Mouse (Mus musculus) adrenal gland (tissue): ENCODE data around the gene Wdr95.

Source experiments
- intact Hi-C: fragments of 180-260 bp; cut with DNase I; formaldehyde crosslinking; loops from one replicate; pipeline ENCODE4 v1.15.1; 2025

Wdr95 gene

DNA sequence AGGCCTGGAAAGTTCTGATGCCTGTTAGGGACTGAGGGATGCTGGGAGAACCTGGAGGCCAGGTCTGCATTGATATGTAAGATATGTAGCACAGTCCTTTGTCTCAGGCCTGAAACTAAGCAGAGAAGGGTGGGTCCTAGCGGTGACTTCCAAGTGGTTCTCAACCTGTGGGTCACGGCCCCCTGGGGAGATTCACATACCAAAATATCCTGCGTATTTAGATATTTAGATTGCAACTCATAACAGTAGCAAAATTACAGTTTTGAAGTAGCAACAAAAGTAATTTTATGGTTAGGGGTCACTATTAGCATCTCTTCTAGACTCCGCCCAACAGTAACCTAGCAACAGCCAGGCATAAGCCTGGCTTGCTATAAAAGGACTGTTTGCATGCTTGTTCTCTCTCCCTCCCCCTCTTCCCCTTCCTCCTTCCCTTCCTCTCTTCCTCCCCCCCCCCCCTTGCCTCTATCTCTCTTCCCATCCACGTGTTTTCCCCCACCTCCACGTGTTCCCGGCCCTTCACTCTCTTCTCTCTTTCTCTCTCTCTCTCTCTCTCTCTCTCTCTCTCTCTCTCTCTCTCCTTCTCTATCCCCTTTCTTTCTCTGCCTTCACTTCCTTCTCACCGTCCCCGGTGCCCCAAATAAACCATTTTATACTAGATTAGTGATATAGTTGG, 130.4 kb downstream of the Wdr95 start:
- intact Hi-C loops = no loop called here

- intact Hi-C loops = no loop called here
Measured at GRCm38 (mm10) chr5:149659414-149659780, 130.9 kb downstream of the Wdr95 start.

- intact Hi-C loops = no loop called here
Measured at GRCm38 (mm10) chr5:149661428-149661827, 132.9 kb downstream of the Wdr95 start.
